Mouse (Mus musculus) heart, postnatal 25 days (tissue): ENCODE measurements around the gene Nckap5l. TPM values are rescaled to one million over a fixed set of nuclear protein-coding genes. Genes with fewer than 3 reads are reported as not detected.
"Not testable (repeated sequence)": the region's sequence is repeated elsewhere in the genome, so short reads cannot be mapped to it uniquely, and the experiment has no call there.

ENCODE experiments used
- DNase-seq: peaks from one replicate; pipeline ENCODE4 v3.0.0; 2022; ENCODE audit warnings: low spot score
- intact Hi-C: fragments of 180-260 bp; cut with DNase I; formaldehyde crosslinking; loops from one replicate; pipeline ENCODE4 v1.15.1; 2025
- total RNA-seq, 2 experiments: library from RNA; stranded (reverse); gene quantifications; 2 replicates each; pipeline ENCODE4 v1.2.3; 2021

The Nckap5l gene
- total RNA-seq, 2 experiments from 2014 or later = 6.4 to 7.6 TPM

DNA sequence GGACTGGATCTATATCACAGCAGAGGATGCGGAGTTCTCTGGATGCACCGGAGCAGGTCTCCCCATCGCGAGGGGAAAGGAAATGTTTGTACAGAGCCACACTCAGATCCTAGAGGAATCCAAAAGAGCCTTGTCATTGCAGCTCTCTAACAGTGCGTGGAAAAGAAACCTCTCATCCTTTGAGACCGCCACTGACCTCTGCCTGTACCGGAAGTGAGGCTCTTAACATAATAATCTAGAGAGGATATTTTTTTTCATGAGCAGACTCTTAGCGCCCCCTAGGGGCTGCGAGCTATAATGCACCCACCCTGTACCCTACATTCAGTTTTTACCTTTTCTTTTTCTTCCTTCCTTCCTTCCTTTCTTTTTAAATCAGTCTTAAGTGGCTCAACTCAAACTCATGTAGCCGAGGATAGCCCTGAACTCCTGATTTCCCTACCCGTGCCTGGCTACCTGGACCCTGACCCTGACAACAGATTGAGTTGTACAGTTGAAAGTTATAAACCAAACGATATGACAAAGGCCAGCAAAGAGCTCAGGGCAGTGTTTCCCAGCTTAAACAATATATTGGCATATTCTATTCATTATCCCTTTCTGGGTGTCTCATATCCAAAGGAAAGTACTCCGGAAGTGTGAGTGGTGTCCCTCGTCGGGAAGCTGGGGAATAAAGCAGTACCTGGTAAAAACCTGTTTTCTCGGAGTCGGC lies 13.6 kb upstream of the Nckap5l start:
- intact Hi-C loops = loop anchor here (1.0 to 5.0 kb wide), 3 partner anchors 32 to 154 kb away; no protein-coding TSS in a partner anchor

DNA sequence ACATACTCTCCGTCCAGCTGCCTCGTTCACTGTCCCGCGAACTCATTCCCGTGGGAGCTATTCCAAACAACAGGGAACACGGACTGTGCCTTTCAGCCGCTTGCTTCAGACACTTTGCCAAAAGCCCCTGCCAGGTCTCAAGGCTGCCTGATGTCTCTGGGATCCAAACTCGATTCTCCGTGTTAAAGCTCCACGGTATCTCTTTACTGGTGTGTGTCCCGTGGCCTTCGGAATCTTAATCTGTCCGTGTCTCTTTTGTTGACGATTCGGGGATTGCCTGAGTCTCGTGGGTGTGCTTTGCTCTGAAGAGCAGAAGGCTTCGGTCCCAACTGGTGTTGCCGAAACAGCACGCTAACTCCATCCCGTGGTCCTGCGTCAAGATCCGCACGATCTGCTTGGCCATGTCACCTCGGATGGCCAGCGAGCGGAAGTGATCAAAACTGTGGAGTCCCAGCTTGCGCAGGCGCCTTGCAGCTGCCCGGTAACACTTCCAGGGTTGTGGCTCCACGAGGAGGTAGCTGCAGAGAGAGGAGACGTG lies 12.7 kb upstream of the Nckap5l start:
- DNase-seq = peak; percentile 48
- intact Hi-C loops = loop anchor here (1.0 to 5.0 kb wide), 2 partner anchors 31 to 153 kb away; no protein-coding TSS in a partner anchor

More for the DNA sequence above, 13.6 kb upstream of the Nckap5l start:
- peak; percentile 23 for DNase-seq

DNA sequence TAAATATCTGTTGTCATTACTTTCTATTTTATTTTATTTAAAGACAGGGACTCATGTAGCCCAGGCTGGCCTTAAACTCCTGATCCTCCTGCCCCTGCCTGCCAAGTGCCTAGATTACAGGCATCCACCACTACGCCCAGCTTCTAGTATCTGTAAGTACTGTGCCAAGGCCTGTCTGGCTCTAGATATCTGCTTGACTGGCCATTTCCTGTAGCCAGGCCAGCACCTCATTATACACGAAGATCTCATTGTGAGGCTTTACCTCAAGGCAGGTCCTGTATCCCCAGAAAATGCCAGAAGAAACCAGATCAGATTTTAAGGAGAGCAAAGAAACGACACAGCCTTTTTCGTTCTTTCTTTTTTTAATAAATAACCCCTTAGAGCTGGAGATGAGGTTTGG lies 12.2 kb upstream of the Nckap5l start:
- intact Hi-C loops = loop anchor here (1.0 to 5.0 kb wide), 2 partner anchors 30 to 152 kb away; no protein-coding TSS in a partner anchor
- no peak for DNase-seq

DNA sequence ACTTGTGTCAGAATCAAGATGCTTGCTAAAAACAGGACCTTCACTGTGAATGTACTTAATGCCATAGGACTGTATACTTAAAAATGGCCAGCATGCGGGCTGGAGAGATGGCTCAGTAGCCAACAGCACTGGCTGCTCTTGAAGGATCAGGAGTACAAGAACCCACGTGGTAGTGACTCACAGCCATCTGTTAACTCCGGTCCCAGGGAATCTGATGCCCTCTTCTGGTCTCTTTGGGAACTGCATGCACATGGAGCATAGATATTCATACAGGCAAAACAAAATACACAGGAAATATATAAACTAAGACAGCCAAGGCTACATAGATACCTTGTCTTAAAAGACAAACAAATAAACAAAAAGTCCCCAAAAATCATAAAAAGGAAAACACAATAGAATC lies 11.5 kb upstream of the Nckap5l start:
- intact Hi-C loops = no loop called here
- DNase-seq = peak; percentile 46

DNA sequence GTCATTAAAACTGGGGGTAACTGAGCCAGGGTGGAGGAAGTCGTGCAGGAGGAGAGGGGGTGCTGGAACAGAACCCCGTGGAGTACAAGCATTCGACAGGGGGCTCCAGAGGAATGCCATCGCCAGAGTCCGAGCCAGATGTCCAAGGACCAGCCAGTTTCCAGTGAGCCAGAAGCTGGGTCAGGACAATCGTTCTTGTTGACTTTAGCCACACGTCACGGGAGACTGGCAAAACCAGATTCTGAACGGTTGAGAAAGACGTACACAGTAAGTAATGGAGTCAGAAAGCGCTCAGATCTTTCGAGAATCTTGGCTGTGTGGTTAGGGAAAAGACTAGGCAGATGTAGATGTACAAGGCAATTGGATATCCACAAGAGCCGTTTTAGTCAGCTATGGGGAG lies 5.6 kb upstream of the Nckap5l start:
- no peak for DNase-seq
- intact Hi-C loops = no loop called here

DNA sequence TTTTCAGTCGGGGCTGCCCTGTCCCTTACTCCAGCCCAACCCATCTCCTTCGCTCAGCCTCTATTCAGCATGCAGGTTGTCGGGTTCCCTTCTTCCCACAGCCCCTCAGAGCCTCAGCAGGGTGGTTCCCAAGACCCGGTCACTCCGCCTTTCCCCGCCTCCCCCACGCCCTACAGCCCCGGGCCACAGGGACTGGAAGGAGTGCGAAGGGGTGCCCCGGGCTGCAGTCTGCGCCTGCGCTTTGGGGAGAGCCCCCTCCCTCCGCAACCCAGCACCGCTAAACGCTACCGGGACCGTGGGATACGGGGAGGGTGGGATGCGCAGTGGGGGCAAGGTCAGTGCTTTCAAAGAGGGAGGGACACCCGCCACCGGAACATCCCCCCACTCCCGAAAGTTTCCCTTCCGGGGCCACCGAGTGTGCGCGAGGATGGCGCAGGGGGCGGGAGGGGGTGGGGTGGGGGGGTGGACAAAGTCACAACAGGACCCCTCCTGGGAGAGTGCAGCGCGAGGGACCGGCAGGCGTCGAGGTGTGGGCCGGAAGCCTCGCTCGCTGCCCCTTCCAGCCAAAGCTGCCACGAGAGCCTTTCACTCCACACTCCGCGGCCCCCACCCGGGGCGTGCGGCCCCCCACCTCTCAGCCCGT lies 464 bp downstream of the Nckap5l start:
- intact Hi-C loops = no loop called here
- DNase-seq = peak; percentile 64

DNA sequence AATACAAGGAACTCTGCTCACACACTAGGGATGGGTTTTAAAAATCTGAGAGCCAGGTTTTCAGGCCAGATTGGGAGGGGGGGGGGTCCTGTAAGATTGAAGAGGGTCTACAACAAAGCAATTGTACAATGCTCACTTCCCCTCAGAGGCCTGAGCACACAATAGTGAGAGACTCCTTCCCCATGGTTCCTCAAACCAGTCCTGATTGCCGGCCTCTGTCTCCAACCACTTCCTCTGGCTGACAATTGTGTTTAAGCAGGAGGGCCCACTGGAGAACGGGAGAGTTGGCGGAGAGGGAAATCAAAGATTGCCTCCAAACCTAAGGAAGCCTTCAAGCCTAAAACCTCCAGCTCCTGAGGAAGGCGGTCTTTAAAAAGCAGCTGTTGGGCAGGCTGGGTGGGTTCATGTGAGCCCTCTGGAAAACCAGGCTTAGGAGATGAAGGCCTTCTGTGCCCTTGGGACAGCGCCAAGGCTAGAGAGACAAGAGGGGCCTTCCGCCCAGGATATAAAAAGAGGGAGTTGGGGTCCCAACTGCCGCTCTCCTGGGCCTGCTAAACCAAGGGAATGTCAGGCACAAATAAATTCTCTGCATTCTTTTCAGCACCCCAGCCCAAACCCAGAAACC lies 1.1 kb downstream of the Nckap5l start:
- intact Hi-C loops = no loop called here
- DNase-seq = no peak

DNA sequence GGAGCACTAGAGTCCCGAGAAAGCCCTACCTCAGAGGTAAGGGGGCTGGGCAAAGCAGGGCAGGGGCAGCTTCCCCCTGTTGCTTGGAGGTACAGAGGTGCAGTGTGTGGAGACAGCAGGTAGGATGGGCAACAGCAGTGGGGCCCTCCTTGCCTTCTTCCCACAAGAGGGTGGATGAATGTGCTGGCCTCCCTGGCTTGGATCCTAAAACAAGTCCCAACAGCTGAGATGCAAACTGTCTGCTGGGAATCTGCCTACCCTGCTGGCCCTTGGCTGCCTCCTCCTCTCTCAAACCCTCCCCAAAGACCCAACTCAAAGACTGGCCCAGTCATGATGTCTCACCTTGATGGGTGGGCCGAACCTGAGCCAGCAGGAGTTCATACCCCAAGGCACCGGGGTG lies 2.1 kb downstream of the Nckap5l start:
- DNase-seq = no peak
- intact Hi-C loops = no loop called here

DNA sequence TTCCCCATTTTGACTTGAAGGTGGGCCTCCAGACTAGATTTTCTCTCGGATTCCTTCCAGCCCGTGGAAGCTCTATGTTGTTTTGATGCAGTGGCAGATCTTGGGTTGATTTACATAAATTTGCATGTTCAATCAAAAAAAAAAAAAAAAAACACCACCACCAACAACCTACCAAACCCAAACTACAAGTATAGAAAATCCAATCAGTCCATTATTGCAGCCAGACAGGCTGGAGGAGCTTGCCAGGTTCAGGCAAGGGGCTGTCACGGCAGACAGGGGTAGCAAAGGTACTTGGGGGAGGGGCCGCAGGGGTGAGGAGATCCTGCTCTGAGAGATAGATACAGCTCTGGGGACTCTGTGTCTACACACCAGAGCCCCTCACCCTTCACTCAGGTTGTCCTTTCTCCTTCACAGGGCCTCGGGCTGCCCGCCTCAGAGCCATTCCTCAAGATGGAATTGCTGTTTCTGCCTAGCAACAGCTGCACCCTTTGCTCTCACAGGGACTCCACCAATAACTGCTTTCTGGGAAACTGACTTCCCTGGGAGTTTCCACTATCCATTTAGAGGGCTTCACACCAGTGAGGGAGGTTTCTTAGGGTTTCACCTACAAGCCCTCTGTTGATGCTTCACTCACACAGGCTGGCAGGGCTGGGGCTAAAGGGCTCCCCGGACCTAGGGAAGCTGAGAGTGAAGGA lies 2.8 kb downstream of the Nckap5l start:
- DNase-seq = no peak
- intact Hi-C loops = no loop called here

DNA sequence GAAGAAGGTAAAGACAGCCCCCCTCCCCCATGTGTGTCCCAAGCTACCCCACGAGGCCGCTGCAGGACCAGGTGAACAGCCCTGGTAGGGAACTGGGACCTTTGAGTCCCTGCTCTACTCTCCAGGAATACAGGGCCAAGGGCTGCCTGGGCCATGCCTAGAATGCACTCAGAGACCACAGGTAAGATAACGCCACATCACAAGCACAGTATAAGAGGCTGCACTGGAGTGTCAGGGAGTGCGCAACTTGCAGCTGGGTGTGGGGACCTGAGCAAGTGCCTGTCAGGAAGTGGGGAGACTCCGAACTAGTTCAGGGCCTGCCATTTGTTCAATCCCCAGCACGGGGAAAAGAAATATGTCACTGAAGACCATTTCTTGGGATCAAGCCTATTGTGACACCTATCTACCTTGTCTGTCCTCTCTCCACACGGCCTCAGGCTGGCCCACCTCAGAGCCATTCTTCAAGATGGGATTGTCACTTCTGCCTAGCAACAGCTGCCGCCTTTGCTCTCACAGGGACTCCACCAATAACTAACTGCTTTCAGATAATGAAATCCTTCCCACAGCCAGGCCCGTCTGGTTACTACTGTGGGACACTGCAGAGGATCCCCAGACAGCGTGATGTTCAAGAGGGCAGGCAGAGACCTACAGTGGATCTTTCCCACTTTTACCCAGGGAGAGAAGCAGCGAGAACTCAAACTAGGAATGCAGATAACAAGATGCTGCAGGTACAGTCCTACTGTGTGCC lies 4.2 kb downstream of the Nckap5l start:
- no peak for DNase-seq
- intact Hi-C loops = no loop called here

DNA sequence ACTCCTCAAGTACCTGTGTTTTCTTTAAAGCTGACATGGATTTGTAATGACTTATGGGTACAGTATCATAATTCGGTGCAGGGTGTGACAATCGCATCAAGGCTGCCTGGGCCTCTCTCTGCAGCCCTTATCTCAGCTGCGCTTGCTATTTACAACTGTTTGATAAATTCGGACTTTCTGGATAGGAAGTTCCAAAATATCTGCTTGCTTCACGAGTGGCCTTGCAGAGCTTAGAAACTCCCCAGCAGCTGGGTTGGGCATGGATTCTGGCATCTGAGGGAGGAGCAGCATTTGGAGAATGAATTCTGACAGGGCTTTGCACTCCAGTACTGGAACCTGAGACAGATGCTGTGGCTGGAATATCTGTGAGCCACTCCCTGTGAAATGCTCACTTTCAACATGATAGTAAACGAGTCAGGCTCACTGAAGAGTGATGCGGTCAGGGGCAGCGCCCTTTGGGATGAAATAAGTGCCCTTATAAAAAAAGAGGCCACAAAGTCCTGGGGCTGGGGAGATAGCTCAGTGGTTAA lies 7.7 kb downstream of the Nckap5l start:
- intact Hi-C loops = no loop called here
- DNase-seq = no peak

DNA sequence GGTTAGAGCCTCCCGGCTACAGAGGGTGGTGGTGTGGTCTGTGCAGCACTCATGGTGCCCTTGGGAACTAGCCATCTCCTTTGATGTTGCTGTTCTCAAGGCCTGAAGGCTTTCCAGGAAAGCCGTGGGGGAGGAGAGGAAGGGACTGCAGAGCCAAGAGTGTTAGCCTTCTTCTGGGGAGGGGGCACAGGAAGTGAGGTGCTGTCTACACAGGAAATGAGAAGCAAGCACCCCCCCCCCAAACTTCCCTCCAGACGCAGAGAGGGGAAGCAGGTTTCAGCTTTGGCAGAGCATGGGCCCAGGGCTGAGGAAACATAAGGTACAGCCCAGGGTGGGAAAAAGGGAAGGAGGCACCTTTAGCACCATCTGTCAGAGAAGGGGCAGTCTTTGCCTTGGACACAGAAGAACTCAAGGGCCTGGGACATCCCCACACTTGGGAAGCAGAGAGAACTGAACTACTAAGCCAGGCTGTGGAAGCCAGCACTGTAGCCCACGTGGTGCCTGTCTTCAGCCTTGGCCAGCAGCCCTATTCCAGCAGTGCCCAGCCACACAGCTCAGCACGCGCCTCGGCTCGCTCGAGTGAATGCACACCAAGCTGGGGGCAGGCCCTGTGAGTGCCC lies 8.3 kb downstream of the Nckap5l start:
- DNase-seq = no peak
- intact Hi-C loops = no loop called here

DNA sequence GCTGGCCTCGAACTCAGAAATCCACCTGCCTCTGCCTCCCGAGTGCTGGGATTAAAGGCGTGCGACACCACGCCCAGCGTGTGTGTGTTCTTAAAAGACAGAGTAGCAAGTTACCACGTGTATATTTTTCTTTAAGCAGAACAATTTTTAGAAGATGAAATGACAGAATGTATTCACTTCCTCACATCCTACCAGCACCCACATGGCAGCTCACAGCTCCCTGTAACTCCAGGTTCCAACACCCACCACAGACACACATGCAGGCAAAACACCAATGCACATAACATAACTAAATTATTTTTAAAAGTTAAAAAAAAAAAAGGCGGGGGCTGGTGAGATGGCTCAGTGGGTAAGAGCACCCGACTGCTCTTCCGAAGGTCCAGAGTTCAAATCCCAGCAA lies 11.4 kb downstream of the Nckap5l start:
- intact Hi-C loops, DNase-seq: not testable (repeated sequence)

DNA sequence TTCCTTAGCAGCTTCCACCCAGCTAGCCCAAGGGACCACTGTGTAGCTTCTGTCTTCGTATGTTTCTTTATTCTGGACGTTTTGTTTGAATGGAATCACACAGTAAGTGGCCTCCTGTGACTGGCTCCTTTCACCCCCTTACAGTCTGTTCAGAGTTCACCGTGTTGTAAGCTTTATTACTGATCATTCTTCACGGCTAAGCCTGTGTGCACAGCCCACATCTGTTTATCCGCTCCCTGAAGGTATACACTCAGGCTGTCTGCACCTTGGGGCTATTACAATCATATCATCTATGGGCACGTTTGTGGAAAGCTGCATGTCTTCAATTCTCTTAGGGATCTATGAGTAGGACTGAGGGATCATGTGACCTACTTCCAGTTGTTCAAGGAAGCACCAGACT lies 12.0 kb downstream of the Nckap5l start:
- DNase-seq = no peak
- intact Hi-C loops = no loop called here

DNA sequence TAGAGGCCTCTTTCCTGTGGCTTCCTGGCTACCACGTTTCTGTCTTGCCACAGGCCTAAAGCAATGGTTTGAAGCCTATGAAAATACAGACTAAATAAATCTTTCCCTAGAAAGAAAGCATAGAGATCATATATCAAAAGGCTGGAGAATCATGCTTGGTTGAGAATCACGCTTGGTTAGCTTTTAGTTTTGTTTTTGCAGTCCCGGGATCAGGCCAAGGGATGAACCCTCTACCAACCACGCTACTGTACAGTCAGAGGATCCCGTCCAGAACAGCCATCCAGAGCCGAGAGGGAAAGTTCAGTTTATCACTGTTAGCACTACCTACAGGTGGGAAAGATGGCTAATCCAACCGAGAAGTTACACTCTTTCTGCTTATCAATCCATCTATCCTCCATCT lies 15.2 kb downstream of the Nckap5l start:
- no peak for DNase-seq
- intact Hi-C loops = no loop called here

DNA sequence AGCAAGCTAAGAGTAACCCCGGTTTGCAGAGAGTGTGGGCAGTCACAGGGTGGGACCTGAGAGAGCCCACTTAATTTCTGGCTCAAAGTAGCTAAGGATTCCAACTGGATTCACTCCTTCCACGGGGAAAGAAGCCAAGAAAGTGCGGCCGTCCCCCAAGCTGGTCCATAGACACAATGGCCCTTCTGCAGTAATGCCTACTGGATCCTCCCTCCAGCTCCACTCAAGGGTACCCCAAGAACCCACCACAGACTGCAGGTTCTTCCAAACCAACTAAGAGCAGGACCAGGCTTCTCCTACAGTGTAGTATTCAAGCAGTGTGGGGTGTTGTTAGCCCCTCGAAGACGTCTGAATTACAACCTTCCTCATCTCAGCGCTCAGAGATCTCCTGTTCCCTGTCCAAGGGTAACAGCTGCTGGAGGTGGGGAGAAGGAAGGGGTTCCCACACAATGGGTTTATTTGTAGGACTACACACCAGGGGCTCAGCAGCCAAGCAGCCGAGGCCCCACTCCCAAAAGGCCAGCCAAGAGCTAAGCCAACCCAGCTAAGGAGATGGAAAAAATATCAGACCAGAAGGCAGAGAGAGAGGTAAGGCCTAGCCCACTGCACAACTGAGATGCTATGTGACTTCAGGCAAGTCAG lies 16.6 kb downstream of the Nckap5l start:
- intact Hi-C loops = no loop called here
- DNase-seq = no peak

DNA sequence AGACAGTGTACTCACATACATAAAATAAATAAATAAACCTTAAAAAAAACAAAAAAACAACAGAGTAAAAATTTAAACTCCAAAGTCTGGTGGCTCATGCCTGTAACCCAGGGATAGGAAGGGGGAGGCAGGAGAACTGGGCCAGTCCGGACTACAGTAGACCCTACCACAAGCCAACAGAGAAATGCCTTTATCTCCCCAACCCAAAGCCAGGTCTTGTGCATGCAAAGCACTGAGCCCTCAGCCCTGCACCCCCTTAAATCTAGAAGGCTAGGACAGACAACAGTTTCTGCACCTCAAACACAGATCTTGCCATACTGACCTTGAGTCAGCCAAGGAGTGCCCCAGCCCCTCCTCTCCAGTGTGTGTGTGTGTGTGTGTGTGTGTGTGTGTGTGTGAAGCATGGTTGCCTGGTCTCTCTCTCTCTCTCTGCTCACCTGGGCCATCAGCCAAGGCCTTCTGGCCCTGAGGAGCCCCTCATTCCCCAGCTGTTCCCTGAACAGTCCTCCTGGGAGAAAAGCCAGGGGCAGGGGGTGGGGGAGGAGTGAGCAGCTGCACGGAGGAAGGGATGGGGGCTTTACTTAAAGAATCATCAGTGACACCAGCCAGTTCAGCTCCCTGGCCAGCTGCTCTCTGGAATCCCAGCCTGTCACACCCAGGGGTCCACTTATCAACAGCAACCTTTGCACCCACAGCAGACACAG lies 17.3 kb downstream of the Nckap5l start:
- no peak for DNase-seq
- intact Hi-C loops = no loop called here
